Mouse (Mus musculus) stomach, postnatal 0 days (tissue): ENCODE results near the gene Cltb.

Experiments used
- CTCF ChIP-seq: IDR thresholded peaks from 2 replicates; pipeline ENCODE4 v1.5.1; 2016; ENCODE audit warnings: antibody characterized with exemption, low read depth, mild to moderate bottlenecking, moderate library complexity
- EP300 ChIP-seq: optimal IDR thresholded peaks from 2 replicates; pipeline ENCODE3; 2016; ENCODE audit warnings: antibody characterized with exemption

DNA sequence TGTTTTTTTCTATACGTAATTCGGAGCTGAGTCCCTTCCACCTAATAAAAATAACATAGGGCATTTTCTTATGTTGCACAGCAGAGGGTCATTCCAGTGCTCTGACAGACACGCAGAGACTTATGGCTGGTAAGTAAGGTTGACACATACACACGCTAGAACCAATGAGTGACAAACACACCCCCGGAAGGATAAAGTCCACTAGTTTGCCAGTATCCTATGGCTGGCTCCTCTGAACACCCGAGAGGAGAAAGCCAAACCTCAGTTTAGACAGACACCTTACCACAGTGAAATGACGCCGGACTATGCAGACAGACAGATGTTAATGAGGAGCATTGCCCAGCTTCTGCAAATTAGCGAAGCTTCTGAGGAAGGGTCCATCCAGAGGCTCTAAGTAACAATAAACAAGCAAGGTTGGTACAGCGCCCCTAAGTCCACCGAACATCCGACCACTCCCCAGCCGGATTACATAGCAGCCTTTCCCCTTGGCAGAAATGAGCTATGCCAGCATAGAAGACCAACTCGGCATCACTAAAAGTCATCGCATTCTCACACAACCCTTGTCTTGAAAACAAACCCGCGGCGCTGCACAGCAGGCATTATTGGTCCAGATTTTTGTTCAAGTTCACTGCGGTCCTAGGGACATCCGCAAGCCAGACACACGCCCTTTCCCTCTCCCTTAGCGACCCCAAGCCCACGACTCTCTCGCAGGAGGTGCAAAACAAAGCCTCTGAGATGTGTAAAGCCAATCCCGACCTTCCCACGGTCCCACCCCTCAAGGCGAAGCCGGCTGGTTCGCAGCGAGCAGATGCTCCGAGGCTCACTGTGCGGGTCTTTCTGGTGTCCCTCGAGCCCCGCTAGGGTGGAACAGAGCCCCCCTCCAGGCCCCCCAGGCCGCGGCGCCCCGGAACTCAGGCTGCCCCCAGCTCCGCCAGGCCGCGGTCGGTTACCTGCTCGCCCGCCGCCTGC lies 46.6 kb downstream of the Cltb start:
- no peak for TF ChIP-seq CTCF
- TF ChIP-seq EP300 = no peak
